Mouse (Mus musculus) cerebellum, adult 18-20 months (tissue): ENCODE measurements at regions not wholly inside any gene's neighbourhood (a gene's known extent, or its start where the extent isn't known, plus 50 kb on each side); places are given as distances from the start of the nearest gene placed in this dataset.

Experiments used
- DNase-seq, 2 experiments: peaks; one replicate each; pipeline ENCODE4 v3.0.0; 2021

DNA sequence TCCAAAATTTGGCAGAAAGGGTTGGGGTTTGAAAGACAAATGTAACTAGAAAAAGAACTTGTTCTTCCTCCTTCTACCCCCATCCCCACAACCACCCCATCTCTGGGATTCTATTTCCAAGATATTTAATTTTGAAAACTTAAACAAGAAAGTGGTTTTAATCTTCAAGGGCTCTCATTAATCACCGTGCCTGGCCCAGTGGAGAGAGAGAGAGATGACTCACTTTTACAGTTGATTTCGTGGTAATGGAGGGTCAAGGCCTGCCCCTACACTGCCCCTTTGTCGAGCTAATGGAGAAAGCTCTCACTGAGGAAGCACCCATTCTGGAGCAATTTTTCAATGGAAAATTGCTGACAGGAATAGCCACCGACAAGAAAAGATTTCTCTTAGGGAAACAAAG is 247.9 kb downstream of the Gm10260 start:
- DNase-seq = no peak

GRCm38 (mm10) chr13:97510431-97511261 is 249.8 kb downstream of the Gm10260 start:
- DNase-seq = no peak

DNA sequence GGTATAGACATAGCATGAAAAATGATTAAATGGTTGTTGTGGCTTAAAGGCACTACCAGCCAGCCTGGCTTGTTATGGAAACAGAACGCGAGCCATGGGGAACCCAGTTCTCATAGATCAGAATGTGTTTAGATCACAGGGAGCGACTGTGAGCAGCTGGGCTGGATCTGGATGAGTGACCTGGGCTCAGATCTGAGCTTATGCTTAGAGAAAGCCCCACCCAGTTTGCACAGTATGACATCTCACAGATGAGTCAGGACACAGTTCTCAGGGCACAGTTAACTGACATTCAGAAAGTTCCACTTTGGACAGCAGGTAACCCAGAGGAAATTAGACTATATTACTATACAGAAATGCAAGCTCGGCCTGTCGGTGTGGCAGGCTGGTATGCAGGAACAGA is 255.5 kb downstream of the Gm10260 start:
- DNase-seq = no peak

GRCm38 (mm10) chr13:97503955-97504739 is 256.3 kb downstream of the Gm10260 start:
- no peak for DNase-seq

- no peak for DNase-seq
These were observed 257.0 kb downstream of the Gm10260 start for GRCm38 (mm10) chr13:97503391-97503790.

- DNase-seq = no peak
These were observed 259.2 kb downstream of the Enc1 start for GRCm38 (mm10) chr13:97500155-97500554.

- no peak for DNase-seq
These were observed 258.1 kb downstream of the Enc1 start for GRCm38 (mm10) chr13:97498981-97499380.

GRCm38 (mm10) chr13:97497928-97498327 is 257.0 kb downstream of the Enc1 start:
- DNase-seq = no peak

DNA sequence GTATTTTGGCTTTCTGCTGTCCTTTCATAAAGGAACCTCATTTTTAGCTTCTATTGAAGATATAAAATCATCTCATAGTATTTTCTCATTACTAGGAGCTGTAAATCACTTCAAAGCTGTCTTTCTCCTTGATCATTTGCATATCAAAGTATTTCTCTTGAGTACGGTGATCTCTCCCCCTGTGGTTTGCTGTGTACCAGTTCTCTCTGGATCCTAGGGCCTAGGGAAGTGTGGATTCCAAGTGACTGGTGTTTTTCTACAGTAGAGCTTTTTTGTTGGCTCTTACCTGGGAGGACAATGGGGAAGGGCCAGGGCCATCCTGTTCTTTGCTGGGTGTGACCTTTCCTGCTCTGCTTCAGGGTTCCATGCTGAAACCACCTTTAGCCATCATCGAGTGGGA is 253.9 kb downstream of the Enc1 start:
- no peak for DNase-seq

DNA sequence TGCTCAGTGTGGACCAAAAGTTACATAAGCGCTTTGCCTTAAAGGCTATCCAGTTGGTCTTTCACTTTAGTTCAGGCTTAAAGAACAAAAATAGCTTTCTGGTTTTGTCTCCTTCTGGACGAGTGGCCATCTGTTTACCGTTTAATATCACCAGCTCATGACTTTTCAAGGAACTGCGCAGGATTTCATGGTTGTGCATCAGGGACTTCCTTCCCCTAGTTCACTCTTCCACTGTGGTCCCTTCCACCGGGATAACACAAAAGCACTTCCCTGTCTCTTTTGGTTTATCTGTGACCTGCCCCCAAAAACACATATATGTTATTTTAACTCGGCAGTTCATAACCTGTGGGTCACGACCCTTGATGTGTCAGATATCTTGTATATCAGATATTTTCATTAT is 252.9 kb downstream of the Enc1 start:
- no peak for DNase-seq

GRCm38 (mm10) chr13:97492958-97493735 is 252.2 kb downstream of the Enc1 start:
- no peak for DNase-seq

DNA sequence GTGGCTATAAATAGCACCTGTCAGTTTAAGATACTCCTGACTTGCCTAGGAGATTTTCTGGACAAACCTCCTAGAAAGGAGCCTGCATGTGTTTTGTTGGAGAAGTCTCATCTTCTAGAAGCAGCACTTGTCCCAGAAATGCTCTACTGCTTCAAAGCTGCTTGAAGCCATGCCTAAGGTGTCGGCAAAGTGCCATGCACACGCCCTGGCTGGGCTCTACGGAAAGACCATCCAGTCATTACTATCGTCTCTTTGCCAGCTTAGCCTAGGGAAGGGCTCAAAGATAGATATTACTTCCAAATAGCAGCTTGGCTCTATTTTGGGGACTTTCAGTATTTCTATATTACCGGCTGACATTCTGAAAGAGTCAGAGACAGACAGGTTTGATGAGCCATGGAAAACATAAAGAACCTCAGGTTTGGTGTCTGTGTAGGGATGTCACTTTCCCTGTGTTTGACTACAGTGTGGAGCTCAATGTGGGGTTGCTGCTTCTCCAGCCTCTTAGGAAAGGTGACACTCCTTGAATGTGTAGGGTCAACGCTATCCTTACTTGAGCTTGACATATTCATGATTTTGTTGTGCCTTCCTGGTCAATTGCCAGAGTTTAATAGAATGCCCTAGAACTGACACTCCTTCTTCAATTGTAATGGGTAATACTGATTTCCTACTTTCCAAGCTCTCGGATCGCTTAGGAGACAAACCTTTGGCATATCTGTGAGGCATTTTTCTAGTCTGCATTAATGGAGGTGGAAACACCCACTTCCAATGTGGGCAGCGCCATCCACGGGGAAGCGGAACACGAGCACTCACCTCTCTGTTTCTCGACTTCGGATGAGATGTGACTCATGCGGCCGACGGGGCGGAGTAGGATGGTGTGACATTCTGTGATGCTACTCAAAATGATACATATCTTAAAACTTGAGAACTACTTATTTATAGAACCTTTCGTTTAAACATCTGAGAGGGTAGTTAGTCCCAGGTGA is 251.3 kb downstream of the Enc1 start:
- no peak for DNase-seq

DNA sequence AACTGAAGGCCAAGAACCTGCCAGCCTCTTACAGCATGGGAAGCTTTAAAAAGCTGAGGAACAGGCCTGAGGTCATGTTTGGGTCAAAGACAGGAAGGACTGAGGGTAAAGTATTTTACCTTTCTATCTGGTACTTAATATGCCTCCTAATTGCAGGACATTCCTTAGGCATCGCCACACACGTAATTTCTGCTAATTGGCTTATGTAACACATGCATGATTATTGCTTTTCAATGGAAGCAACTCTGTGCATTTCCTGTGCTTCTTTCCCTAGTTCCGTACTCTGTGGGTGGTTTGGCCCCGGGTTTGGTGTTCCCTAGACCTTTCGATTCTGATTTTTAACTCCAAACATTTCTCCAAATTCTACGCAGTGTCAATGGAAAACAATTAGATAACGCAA is 249.2 kb downstream of the Enc1 start:
- DNase-seq = no peak

GRCm38 (mm10) chr13:97489721-97490120 is 248.8 kb downstream of the Enc1 start:
- no peak for DNase-seq

GRCm38 (mm10) chr13:97489029-97489428 is 248.1 kb downstream of the Enc1 start:
- DNase-seq = no peak

- DNase-seq = no peak
These were observed 247.6 kb downstream of the Enc1 start for GRCm38 (mm10) chr13:97488518-97488917.

- DNase-seq = no peak
These were observed 247.0 kb downstream of the Enc1 start for GRCm38 (mm10) chr13:97487746-97488473.

GRCm38 (mm10) chr13:97486490-97486889 is 245.6 kb downstream of the Enc1 start:
- DNase-seq = no peak

GRCm38 (mm10) chr13:97485886-97486285 is 245.0 kb downstream of the Enc1 start:
- DNase-seq = no peak

DNA sequence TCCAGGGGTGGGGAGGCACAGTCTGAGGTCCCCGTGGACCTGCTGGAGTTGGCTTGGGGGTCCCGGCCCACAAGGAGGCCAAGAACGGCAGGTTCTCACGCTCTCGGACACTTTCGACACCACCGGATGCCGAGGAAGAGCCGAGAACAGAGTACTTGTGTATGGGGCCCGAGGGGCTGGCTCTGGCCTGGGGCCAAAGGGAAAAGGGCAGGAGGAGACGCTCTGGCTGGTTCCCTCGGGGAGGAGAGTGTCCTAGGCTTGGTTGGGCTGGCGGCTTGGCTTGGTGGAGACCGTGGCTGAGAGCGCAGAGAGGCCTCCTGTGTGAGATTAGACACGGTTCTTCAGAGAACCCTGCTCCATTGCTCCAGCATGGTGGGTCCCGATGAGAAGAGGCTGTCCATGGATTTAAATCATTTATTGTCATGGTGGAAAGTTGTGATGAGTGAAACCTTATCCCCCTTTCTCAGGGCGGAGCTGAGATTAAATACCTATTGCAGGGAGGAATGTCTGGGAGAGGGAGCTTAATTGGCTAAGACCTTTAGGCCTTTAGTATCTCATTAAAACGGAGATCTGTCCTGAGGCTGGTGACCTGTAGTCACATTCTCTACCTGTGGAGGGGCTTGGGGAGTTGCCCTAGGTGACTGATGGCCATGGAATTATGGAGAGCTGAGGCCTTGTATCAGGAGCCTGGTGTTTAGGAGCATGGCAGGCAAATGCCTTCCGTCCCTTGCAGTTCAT is 244.1 kb downstream of the Enc1 start:
- no peak for DNase-seq

DNA sequence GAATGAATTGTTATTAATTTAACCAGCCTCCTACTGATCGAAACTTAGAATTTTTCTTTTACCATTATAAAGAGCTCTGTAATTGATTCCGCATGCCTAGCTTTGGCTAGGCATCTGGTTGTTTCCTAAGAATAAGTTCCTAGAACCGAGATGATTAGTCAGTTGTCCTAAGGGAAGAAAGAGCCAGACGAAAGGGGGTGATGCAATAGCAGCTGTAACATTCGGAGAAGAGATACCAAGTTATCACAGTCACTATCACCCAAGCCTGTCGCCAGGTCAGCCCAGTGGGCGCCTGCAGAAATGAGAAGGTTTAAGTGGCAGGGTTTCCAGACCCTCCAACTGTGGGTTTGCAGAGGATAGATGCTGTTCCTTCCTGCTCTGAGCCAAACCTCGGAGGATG is 242.8 kb downstream of the Enc1 start:
- DNase-seq = no peak
